Mouse (Mus musculus): ENCODE measurements at regions not wholly inside any gene's neighbourhood (a gene's known extent, or its start where the extent isn't known, plus 50 kb on each side); places are given as distances from the start of the nearest gene placed in this dataset.

- intact Hi-C loops (cut with DNase I) = no loop called here
- no peak for DNase-seq
These were observed 217.7 kb downstream of the Lrfn2 start for GRCm38 (mm10) chr17:49149896-49150295.

DNA sequence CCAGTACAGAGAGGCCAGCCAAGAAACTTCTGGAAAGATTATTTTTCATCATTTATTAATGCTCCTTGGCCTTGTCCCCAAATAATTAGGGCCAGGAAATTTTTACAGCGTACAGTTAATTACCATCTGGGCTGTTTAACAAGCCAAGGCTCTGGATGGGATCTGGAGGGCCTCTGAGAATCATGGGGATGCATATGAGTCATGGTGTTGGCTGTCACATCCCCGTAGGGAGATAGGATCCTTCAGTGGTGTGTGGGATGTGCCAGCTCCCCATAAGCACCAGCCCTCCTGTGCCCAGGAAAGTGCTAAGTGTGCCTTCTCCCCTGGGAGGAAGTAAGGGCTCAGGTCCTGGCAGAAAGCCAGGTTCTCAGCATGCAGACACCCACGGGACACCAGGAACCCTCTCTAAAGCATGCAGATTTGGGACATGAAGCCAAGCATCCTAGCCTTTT, 218.8 kb downstream of the Lrfn2 start:
- DNase-seq = peak; percentile 10 to 36
- intact Hi-C loops (cut with DNase I) = no loop called here

GRCm38 (mm10) chr17:49153994-49154393, 221.8 kb downstream of the Lrfn2 start:
- intact Hi-C loops (cut with DNase I) = no loop called here
- peak in 1 of 2 experiments; percentile 12 for DNase-seq

- no peak for DNase-seq
- intact Hi-C loops (cut with DNase I) = no loop called here
These were observed 222.9 kb downstream of the Lrfn2 start for GRCm38 (mm10) chr17:49155001-49155515.

DNA sequence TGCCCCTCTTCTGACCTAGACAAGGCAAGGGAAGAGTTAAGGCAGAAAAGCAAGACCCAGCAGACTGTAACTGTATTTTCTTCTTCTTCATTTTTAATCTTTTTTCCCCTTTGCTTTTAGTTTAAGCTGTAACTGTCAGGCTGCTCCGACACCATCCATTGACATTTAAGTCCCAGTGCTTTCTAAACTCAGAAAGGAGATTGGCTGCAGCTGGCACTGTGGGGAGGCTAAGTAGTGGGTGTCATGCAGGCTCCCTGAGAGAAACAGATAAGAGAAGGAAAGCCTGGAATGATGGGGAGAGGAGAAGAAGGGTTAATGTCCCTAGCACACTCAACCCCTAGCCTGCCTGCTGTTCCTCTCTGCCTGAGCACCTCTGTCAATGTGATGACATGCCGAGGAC, 225.4 kb downstream of the Lrfn2 start:
- intact Hi-C loops (cut with DNase I) = no loop called here
- DNase-seq = no peak

- intact Hi-C loops (cut with DNase I) = no loop called here
- DNase-seq = peak; percentile 10 to 19
These were observed 239.3 kb downstream of the Lrfn2 start for GRCm38 (mm10) chr17:49171252-49172047.

GRCm38 (mm10) chr17:49172052-49172799, 240.0 kb downstream of the Lrfn2 start:
- no peak for DNase-seq
- intact Hi-C loops (cut with DNase I) = no loop called here

- DNase-seq = no peak
- intact Hi-C loops (cut with DNase I) = no loop called here
These were observed 240.6 kb downstream of the Lrfn2 start for GRCm38 (mm10) chr17:49172800-49173150.

- DNase-seq = no peak
- intact Hi-C loops (cut with DNase I) = no loop called here
These were observed 246.0 kb downstream of the Lrfn2 start for GRCm38 (mm10) chr17:49177966-49178731.

DNA sequence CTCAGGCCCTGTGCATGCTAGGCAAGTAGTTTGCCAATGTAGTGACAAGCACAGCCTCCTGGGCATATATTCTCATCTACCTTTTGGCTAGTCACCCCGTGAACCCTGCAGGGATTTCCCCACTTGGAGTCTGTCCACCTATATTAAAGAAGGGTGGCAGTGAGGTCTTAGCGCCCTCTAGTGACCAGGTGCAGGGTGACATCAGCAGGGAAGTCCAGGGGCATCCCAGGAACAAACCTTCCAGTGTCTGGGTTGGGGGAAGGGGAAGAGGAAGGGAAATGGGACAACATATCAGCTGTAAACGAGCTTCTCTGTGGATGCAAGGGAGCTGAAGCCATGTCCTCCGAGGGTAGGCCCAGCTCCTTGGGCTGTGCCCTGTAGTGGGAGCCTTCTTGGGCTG, 245.7 kb upstream of the Mocs1 start:
- peak in 1 of 2 experiments; percentile 19 for DNase-seq
- intact Hi-C loops (cut with DNase I) = loop anchor here (5.0 to 10.0 kb wide), 2 partner anchors 250 to 718 kb away; partner anchors contain the start of gene Lrfn2

DNA sequence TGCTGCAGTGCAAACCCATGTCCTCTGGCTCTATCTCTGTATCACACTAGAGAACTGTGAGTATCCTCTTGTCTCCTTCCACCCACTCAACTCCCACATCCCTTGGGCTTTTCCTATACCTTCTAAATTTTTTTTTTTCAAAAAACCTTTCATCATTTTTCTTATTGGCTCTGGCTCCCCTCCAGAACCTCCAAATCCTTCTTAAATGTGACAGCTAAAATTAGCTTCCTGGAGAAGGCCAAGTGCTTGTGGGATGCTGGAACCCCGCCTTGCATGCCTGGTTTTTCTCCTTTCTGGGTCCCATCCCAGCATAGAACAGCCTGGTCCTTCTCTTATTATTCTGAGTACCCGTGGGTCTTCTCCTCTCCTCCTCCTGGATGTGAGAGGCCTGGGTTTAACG, 244.2 kb upstream of the Mocs1 start:
- DNase-seq = no peak
- intact Hi-C loops (cut with DNase I) = loop anchor here (5.0 to 10.0 kb wide), 2 partner anchors 252 to 719 kb away; partner anchors contain the start of gene Lrfn2

GRCm38 (mm10) chr17:49185052-49185612, 243.0 kb upstream of the Mocs1 start:
- DNase-seq = no peak
- intact Hi-C loops (cut with DNase I) = loop anchor here (10.0 kb wide), 1 partner anchor 720 kb away; no protein-coding TSS in a partner anchor

GRCm38 (mm10) chr17:49189765-49190164, 238.4 kb upstream of the Mocs1 start:
- intact Hi-C loops (cut with DNase I) = loop anchor here (10.0 kb wide), 1 partner anchor 725 kb away; no protein-coding TSS in a partner anchor
- DNase-seq = no peak

GRCm38 (mm10) chr17:49190337-49190736, 237.8 kb upstream of the Mocs1 start:
- no peak for DNase-seq
- intact Hi-C loops (cut with DNase I) = no loop called here

DNA sequence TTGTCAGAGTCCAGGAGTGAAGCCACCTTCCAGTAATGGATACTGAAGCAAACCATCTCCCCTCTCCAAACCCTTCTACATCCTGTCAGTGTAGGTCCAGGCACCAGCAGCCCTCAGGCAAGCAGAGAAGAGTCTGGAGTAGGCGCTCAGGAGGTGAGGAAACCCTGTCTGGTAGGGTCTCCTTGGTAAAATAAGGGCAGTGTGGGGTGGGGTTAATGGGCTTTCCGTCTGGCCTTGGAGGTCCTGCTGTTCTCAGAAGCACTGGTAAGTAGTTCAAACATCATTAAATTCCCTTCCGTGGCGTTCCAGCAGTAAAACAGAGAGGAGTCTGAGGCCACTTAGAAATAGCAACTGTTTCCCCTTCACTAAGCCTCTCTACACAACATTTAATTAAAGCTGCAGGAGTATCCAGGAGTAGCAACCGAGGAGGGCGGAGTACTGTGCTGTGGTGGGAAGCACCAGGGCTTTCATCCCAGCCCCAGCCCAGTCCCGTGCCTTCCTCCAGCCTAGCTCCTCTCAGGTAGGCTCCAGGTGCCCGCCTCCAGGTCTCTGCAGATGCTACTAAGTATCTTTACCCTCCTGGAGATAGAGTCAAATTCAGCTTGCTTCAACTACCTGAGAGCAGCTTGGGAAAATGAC, 232.0 kb upstream of the Mocs1 start:
- no peak for DNase-seq
- intact Hi-C loops (cut with DNase I) = no loop called here

DNA sequence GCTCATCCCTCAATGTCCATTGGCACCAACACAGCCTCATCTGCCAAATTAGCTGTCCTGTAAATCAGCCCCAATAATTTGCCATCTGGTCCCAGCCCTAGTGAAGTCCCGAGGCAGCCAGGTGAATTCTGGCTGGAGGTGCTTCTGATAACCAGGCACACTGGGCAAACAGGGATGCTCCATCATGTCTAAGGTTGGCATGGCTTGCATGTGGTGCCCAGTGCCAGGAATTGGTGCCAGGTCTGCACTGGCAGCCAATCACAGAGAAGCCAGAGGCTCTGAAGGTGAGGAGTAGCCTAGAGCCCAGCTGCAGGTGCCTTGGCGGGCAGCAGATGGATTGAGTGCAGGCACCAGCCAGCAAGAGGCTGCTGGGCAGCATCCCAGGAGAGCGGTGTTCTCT, 226.7 kb upstream of the Mocs1 start:
- no peak for DNase-seq
- intact Hi-C loops (cut with DNase I) = no loop called here

DNA sequence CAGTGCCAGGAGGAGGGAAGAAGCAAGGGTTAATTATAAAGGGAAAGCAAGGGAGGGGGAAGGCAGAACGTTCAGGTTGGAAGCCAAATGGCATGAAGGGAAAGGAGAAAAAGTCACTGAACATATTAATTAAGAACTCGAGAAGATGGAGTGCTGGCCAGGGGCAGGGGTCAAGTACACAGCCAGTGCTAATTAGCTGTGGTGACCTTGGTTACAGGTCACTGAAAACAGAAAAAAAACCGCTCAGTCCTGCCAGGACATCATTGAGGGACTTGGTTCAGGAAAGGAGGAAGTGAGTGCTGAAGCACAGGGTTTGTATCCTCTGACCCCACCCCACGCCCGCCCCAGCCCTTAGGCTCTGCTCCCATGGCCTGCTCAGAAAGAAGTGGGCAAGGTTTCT, 223.1 kb upstream of the Mocs1 start:
- DNase-seq = no peak
- intact Hi-C loops (cut with DNase I) = no loop called here

DNA sequence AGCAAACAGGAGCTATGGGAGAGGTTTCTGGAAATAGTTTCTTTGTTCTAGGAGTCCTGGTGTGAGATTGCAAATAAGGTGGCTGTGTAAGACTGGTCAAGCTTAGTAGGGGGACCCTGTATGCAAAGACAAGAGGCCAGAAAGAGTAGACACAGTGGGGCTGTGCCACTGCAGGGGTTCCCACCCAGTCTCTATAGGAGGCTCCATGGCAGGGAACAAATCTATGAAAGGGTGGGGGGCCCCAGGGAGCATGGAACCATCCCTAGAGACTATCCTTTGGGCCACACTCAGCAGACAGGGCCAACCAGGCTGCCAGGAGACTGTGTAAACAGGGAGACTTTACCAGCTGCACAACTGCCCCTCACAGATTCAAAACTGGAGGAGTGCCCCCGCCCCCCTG, 222.6 kb upstream of the Mocs1 start:
- intact Hi-C loops (cut with DNase I) = no loop called here
- no peak for DNase-seq

DNA sequence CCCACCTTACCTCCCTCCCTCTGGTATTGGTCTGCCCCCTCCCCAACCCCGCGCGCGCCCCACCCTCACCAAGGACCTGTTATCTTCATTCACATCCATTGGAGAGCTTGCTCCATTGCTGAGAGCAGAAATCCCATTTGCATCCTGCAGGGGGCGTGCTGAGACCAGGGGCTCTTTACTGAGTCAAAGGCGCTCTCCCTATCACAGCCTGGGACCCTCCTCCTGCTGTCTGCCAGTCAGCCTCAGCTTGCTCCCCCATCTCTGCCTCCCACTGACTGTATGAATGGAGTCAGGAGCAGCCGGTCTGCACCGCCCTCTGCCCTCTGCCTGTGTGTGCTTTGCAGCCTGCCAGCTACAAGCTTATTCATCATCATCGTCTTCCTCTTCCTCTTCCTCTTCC, 221.5 kb upstream of the Mocs1 start:
- no peak for DNase-seq
- intact Hi-C loops (cut with DNase I) = no loop called here

GRCm38 (mm10) chr17:49208315-49208820, 219.8 kb upstream of the Mocs1 start:
- DNase-seq = no peak

More at GRCm38 (mm10) chr17:49208315-49208820, 219.8 kb upstream of the Mocs1 start:
- intact Hi-C loops (cut with DNase I) = no loop called here

Data from gastrocnemius, postnatal 36 days (tissue).